Mouse (Mus musculus) stomach, embryonic 16.5 days (tissue): Measurements from ENCODE around the gene Dot1l. TPM values are rescaled to one million over a fixed set of nuclear protein-coding genes. Genes with fewer than 3 reads are reported as not detected.

Experiments used
- ATAC-seq: fragments of 200-750 bp; cut with Nextera tagmentation; 2 replicates; pipeline ENCODE4 v1.8.0; 2017; ENCODE audit warnings: moderate number of reproducible peaks, moderate TSS enrichment; ENCODE audit not compliant: insufficient read depth, low FRiP score
- H3K27ac ChIP-seq: fragments of 300-500 bp; sonication (generic); 2 replicates; pipeline ENCODE4 v1.5.1; 2014; ENCODE audit warnings: low read length
- H3K27me3 ChIP-seq: fragments of 300-500 bp; sonication (generic); 2 replicates; pipeline ENCODE4 v1.6.1; 2014; ENCODE audit warnings: low read length, control low read depth, mixed read lengths; ENCODE audit not compliant: control insufficient read depth, insufficient read depth
- H3K36me3 ChIP-seq: fragments of 300-500 bp; sonication (generic); 2 replicates; pipeline ENCODE4 v1.6.1; 2014; ENCODE audit warnings: low read length; ENCODE audit not compliant: control insufficient read depth, insufficient read depth
- H3K4me1 ChIP-seq: fragments of 300-500 bp; sonication (generic); 2 replicates; pipeline ENCODE4 v1.6.1; 2014; ENCODE audit warnings: low read length, control low read depth, mixed read lengths; ENCODE audit not compliant: control insufficient read depth, insufficient read depth
- H3K4me2 ChIP-seq: fragments of 300-500 bp; sonication (generic); 2 replicates; pipeline ENCODE4 v1.6.1; 2014; ENCODE audit warnings: low read depth, low read length, mixed read lengths
- H3K4me3 ChIP-seq: fragments of 300-500 bp; sonication (generic); replicated peaks from 2 replicates; pipeline ENCODE4 v1.5.1; 2014; ENCODE audit warnings: mild to moderate bottlenecking, low read length
- H3K9ac ChIP-seq: fragments of 300-500 bp; sonication (generic); 2 replicates; pipeline ENCODE4 v1.6.1; 2014; ENCODE audit warnings: low read length
- H3K9me3 ChIP-seq: fragments of 300-500 bp; sonication (generic); replicated peaks from 2 replicates; pipeline ENCODE4 v1.6.1; 2016; ENCODE audit warnings: low read length, control low read depth; ENCODE audit not compliant: control insufficient read depth
- WGBS: fragments of 180-500 bp; shearing (Covaris S2); extraction: QIAGEN DNeasy Blood & Tissue Kit; methylation state at CpG from one replicate; pipeline ENCODE4 v1.1.7; 2014; 5-methylcytosine and 5-hydroxymethylcytosine counted together
- polyA plus RNA-seq: library from polyadenylated mRNA; unstranded; fragments of >200 nt; fragmentation: Nextera tagmentation; extraction: Ambion mirVana; gene quantifications from 2 replicates; pipeline ENCODE4 v1.2.1, GENCODE M21; 2015

The Dot1l gene
- polyA plus RNA-seq, 1 experiment from 2014 or later, result 13.9 TPM

DNA sequence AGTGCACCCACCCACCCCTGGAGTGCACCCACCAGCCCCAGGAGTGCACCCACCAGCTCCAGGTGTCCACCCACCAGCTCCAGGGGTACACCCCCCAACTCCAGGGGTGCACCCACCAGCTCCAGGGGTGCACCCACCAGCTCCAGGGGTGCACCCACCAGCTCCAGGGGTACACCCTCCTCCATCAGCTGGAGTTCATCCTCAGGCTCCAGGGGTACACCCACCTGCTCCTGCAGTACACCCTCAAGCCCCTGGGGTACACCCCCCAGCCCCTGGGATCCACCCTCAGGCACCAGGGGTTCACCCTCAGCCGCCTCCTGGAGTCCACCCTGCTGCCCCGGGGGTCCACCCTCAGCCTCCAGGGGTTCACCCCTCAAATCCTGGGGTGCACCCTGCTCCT is 49.3 kb downstream of the Dot1l start:
- H3K36me3 ChIP-seq, result peaks cover 26% of the 10 kb centered on the region
- H3K9ac ChIP-seq, result no peak overlapping the region
- no peaks in the 10 kb centered on the region for H3K9me3 ChIP-seq
- H3K27me3 ChIP-seq, result no peaks in the 10 kb centered on the region
- H3K4me2 ChIP-seq, result no peak overlapping the region
- no peak overlapping the region for H3K4me3 ChIP-seq
- H3K27ac ChIP-seq, result no peak overlapping the region
- WGBS, result 97% methylated on average over 2 of the region's 2 CpGs
- peaks cover 27% of the 10 kb centered on the region for H3K4me1 ChIP-seq
- no peak for ATAC-seq

DNA sequence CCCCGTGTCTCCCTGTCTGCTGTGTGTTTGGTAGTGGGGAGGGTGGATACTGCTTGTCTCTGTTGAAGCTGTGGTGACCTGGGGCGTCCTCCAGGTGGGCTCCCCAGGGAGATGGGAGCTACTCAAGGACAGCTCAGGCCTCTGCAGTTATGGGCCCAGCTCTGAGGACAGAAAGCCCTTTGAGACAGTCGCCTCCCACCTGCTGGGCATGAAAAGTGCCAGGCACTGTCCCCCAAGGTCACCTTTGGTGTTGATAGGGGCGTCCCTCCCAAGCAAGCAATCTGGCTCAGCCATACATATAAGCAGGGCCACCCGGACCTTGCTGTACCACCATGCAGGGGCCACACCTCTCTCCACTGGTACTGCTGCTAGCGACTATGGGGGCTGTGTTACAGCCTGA is 49.9 kb downstream of the Dot1l start, which contains the start of gene Amh:
Amh (plus strand) TSS at position 328 of the 400 bp plus-strand sequence.
- Histone ChIP-seq H3K4me1 (peaks cover 21% of the 10 kb centered on the region), H3K9me3 (no peaks in the 10 kb centered on the region), H3K4me2 (no peak within 1 kb of the TSS), H3K27me3 (no peaks in the 10 kb centered on the region), H3K27ac (no peak within 1 kb of the TSS), H3K36me3 (peaks cover 26% of the 10 kb centered on the region), H3K4me3 (no peak within 1 kb of the TSS), H3K9ac (peak within 1 kb of the TSS; percentile 7; the same call in 1 of the 2 replicates)
- 66% methylated on average over 6 of the region's 6 CpGs for WGBS
- ATAC-seq, result no peak

DNA sequence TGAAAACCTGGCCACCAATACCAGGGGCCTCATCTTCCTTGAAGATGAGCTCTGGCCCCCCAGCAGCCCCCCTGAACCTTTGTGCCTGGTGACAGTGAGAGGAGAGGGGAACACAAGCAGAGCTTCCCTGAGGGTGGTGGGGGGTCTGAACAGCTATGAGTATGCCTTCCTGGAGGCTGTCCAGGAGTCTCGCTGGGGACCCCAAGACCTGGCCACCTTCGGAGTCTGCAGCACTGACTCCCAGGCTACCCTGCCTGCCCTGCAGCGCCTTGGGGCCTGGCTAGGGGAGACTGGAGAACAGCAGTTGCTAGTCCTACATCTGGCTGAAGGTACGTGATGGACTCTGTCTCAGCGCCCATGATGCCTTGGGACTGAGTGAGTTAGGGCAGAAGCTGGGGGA is 50.3 kb downstream of the Dot1l start:
- Histone ChIP-seq H3K36me3 (peaks cover 26% of the 10 kb centered on the region), H3K27me3 (peaks cover 1% of the 10 kb centered on the region; the same call in 1 of the 2 replicates), H3K9ac (peak overlapping the region; percentile 7; the same call in 1 of the 2 replicates), H3K9me3 (no peaks in the 10 kb centered on the region), H3K4me1 (peaks cover 21% of the 10 kb centered on the region), H3K27ac (no peak overlapping the region), H3K4me2 (no peak overlapping the region), H3K4me3 (no peak overlapping the region)
- 81% methylated on average over 4 of the region's 5 CpGs for WGBS
- ATAC-seq, result no peak

DNA sequence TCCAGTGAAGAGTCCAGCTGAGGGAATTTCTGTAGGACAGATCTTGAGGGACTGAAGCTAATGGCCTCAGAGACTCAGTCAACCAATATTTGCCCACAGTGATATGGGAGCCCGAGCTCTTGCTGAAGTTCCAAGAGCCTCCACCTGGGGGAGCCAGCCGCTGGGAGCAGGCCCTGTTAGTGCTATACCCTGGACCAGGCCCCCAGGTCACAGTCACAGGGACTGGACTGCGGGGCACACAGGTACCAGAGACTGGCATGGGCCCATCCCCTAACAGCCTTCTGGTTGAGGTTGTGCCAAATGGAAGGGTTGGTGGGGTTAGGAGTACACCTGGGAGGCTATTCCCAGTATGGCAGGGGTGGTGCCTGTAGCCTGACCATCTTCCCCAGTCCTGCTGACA is 50.9 kb downstream of the Dot1l start:
- Histone ChIP-seq H3K4me3 (no peak overlapping the region), H3K4me1 (peaks cover 21% of the 10 kb centered on the region), H3K9ac (peak overlapping the region; percentile 7; the same call in 1 of the 2 replicates), H3K4me2 (no peak overlapping the region), H3K9me3 (no peaks in the 10 kb centered on the region), H3K36me3 (peaks cover 26% of the 10 kb centered on the region), H3K27ac (no peak overlapping the region), H3K27me3 (peaks cover 3% of the 10 kb centered on the region; the same call in 1 of the 2 replicates)
- ATAC-seq, result peak; percentile 45
- 13% methylated on average over 3 of the region's 3 CpGs for WGBS

DNA sequence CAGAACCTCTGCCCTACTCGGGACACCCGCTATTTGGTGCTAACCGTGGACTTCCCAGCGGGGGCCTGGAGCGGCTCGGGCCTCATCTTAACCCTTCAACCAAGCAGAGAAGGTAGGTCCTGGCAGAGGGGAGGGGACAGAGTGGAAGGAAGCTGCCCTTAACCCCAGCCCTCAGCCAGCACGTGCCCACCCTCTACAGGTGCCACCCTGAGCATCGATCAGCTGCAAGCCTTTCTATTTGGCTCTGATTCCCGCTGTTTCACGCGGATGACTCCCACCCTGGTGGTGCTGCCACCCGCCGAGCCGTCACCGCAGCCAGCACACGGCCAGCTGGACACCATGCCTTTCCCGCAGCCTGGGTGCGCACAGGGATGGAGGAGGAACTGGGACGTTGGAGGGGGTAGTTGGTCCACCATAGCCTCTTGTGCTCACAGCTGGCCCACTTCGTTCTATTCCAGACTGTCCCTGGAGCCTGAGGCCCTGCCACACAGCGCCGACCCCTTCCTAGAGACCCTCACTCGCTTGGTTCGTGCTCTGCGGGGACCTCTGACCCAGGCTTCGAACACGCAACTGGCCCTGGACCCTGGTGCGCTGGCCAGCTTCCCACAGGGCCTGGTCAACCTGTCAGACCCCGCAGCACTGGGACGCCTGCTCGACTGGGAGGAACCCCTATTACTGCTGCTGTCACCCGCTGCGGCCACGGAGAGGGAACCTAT is 51.5 kb downstream of the Dot1l start:
- Histone ChIP-seq H3K9me3 (no peaks in the 10 kb centered on the region), H3K4me1 (peaks cover 21% of the 10 kb centered on the region)
- 50% methylated on average over 34 of the region's 34 CpGs for WGBS

DNA sequence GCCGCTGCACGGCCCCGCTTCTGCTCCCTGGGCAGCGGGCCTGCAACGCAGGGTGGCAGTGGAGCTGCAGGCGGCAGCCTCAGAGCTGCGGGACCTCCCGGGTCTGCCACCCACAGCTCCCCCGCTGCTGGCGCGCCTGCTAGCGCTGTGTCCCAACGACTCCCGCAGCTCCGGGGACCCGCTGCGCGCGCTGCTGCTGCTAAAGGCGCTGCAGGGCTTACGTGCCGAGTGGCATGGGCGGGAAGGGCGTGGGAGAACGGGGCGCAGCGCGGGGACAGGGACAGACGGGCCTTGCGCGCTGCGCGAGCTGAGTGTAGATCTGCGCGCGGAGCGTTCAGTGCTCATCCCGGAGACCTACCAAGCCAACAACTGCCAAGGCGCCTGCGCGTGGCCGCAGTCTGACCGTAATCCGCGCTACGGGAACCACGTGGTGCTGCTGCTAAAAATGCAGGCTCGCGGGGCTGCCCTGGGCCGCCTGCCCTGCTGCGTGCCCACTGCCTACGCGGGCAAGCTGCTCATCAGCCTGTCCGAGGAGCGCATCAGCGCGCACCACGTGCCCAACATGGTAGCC is 52.1 kb downstream of the Dot1l start:
- under 1% methylated on average over 58 of the region's 58 CpGs for WGBS
- Histone ChIP-seq H3K9me3 (no peaks in the 10 kb centered on the region), H3K27me3 (peaks cover 3% of the 10 kb centered on the region; the same call in 1 of the 2 replicates), H3K9ac (peak overlapping the region; percentile 77), H3K27ac (peak overlapping the region; percentile 76), H3K36me3 (peaks cover 26% of the 10 kb centered on the region), H3K4me2 (peak overlapping the region; percentile 94), H3K4me1 (peaks cover 21% of the 10 kb centered on the region), H3K4me3 (peak overlapping the region; percentile 51)
- peak; percentile 67 for ATAC-seq

More for the DNA sequence above, 51.5 kb downstream of the Dot1l start:
- peaks cover 3% of the 10 kb centered on the region; the same call in 1 of the 2 replicates for H3K27me3 ChIP-seq
- H3K36me3 ChIP-seq, result peaks cover 26% of the 10 kb centered on the region
- peak overlapping the region; percentile 77 for H3K9ac ChIP-seq
- peak overlapping the region; percentile 51 for H3K4me3 ChIP-seq
- no peak for ATAC-seq
- peak overlapping the region; percentile 76 for H3K27ac ChIP-seq
- H3K4me2 ChIP-seq, result peak overlapping the region; percentile 94

DNA sequence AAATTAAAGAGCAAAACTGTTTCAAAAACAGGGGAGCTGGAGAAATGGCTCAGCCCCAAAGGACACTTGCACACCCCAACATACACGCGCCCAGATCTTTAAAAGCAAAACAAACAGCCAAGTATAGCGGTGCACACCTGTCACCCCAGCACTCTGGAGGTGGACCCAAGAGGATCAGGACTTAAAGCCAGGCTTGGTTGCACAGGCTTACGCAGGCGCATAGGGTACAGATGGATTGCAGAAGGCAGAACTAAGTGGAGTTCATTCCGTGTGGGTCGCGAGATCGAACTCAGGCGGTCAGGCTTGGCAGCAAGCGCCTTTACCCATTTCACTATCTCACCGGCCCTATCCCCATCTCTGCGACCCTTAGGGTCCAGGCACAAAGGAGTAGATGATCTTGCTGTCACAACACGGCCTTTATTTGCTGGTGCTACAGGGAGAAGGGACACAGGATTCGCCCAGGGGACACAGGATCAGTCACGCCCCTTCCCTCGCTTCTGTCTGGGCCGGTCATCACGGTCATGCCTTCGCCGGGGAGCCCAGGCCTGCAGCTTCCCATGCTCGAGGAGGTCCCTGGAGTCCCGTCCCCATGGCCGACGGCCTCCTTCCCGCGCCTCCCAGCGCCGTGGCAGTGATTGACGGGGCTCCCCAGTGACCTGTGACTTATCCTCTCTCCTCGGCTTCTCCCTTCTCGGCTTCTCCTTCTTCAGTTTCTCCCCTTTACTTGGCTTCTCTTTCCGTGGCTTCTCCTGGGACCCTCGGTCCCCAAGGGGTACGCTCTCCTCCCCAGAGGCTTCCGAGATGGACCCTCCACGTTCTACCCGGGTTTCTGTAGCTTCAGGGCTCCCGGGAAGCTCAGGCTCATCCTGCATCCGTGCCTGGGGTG is 53.3 kb downstream of the Dot1l start:
- Histone ChIP-seq H3K27ac (no peak overlapping the region), H3K4me2 (peak overlapping the region; percentile 19), H3K4me1 (peaks cover 21% of the 10 kb centered on the region), H3K4me3 (peak overlapping the region; percentile 17), H3K36me3 (peaks cover 15% of the 10 kb centered on the region; the same call in 1 of the 2 replicates), H3K9me3 (no peaks in the 10 kb centered on the region), H3K27me3 (peaks cover 3% of the 10 kb centered on the region; the same call in 1 of the 2 replicates), H3K9ac (peak overlapping the region; percentile 22)
- WGBS, result 22% methylated on average over 40 of the region's 40 CpGs
- ATAC-seq, result no peak

DNA sequence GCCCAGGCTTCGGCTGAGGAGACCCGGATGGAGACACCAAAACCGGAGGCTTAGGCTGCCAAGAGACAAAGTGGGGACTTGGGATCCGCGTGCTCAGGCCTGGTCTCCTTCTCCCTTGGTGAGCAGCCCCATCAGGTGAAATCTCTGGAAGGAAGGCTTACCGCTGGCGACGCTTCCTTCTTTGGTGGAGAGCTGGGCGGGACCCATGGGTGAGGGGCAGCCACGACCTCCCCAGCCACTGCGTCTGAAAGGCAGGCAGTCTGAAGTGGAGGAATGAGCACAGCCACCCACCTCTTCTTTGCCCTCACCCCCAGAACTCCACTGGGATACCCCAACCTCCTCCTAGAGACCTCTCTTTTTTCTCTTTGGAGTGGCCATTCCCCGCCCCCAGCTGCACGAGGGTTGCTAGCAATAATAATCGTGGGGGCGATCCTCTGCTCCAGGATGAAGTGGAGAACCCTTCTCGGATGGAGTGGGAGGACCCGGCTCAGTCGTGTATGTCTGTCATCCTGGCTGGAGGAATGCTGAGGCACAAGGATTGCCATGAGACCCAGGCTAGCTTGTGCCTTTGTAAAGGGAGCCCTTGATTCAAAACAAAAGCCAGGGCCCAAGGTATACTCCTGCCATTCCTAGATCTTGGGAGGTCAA is 54.1 kb downstream of the Dot1l start:
- WGBS, result 10% methylated on average over 18 of the region's 18 CpGs
- peaks cover 21% of the 10 kb centered on the region for H3K4me1 ChIP-seq
- H3K9me3 ChIP-seq, result no peaks in the 10 kb centered on the region
- peak overlapping the region; percentile 19 for H3K4me2 ChIP-seq
- peaks cover 3% of the 10 kb centered on the region; the same call in 1 of the 2 replicates for H3K27me3 ChIP-seq
- H3K27ac ChIP-seq, result no peak overlapping the region
- H3K4me3 ChIP-seq, result 0 out of 2 replicates have a peak overlapping the region, but pooled peaks have one; percentile 17
- H3K9ac ChIP-seq, result peak overlapping the region; percentile 22
- H3K36me3 ChIP-seq, result peaks cover 8% of the 10 kb centered on the region; the same call in 1 of the 2 replicates
- ATAC-seq, result no peak
